Mouse (Mus musculus) Muller cell, postnatal 12 days (primary cell): ENCODE data around the gene Mxra7.
"Not testable (repeated sequence)": the region's sequence is repeated elsewhere in the genome, so short reads cannot be mapped to it uniquely, and the experiment has no call there.

Experiments used
- DNase-seq: peaks from one replicate; pipeline ENCODE4 v3.0.0-alpha.2; 2015; ENCODE audit errors: inconsistent ontology term

Gene Mxra7

GRCm38 (mm10) chr11:116827534-116828165 is at the start of gene Mxra7:
Mxra7 (minus strand) TSS chr11:116828046.
- DNase-seq: peak; percentile 89

- no peak for DNase-seq
Measured at GRCm38 (mm10) chr11:116873987-116874386, 46.1 kb upstream of the Mxra7 start.

- no peak for DNase-seq
Measured at GRCm38 (mm10) chr11:116871538-116871937, 43.7 kb upstream of the Mxra7 start.

GRCm38 (mm10) chr11:116869641-116870040 is 41.8 kb upstream of the Mxra7 start:
- no peak for DNase-seq

- no peak for DNase-seq
Measured at GRCm38 (mm10) chr11:116869223-116869622, 41.4 kb upstream of the Mxra7 start.

GRCm38 (mm10) chr11:116868129-116868528 is 40.3 kb upstream of the Mxra7 start:
- DNase-seq: no peak

GRCm38 (mm10) chr11:116865945-116866585 is 38.2 kb upstream of the Mxra7 start:
- no peak for DNase-seq

- no peak for DNase-seq
Measured at GRCm38 (mm10) chr11:116864444-116864843, 36.6 kb upstream of the Mxra7 start.

- DNase-seq: no peak
Measured at GRCm38 (mm10) chr11:116857183-116857850, 29.5 kb upstream of the Mxra7 start.

GRCm38 (mm10) chr11:116854279-116854678 is 26.4 kb upstream of the Mxra7 start:
- no peak for DNase-seq

GRCm38 (mm10) chr11:116853512-116853928 is 25.7 kb upstream of the Mxra7 start:
- DNase-seq: peak; percentile 98

- peak; percentile 98 for DNase-seq
Measured at GRCm38 (mm10) chr11:116852891-116853511, 25.2 kb upstream of the Mxra7 start, which contains the start of gene Srsf2. Srsf2 (minus strand) TSS chr11:116853094.

GRCm38 (mm10) chr11:116852291-116852890 is 24.5 kb upstream of the Mxra7 start, which contains the start of gene Mfsd11:
Mfsd11 (plus strand) TSS chr11:116852440.
- peak; percentile 83 for DNase-seq

GRCm38 (mm10) chr11:116851576-116852290 is 23.9 kb upstream of the Mxra7 start:
- DNase-seq: no peak

- no peak for DNase-seq
Measured at GRCm38 (mm10) chr11:116850833-116851477, 23.1 kb upstream of the Mxra7 start.

GRCm38 (mm10) chr11:116850085-116850484 is 22.2 kb upstream of the Mxra7 start:
- no peak for DNase-seq

- DNase-seq: no peak
Measured at GRCm38 (mm10) chr11:116849587-116849986, 21.7 kb upstream of the Mxra7 start.

GRCm38 (mm10) chr11:116848877-116849178 is 21.0 kb upstream of the Mxra7 start:
- not testable (repeated sequence) for DNase-seq

- DNase-seq: no peak
Measured at GRCm38 (mm10) chr11:116848086-116848876, 20.4 kb upstream of the Mxra7 start.
